Mouse (Mus musculus): ENCODE measurements around the gene 2310034G01Rik. TPM values are rescaled to one million over a fixed set of nuclear protein-coding genes. Genes with fewer than 3 reads are reported as not detected.

The 2310034G01Rik gene
- total RNA-seq, 2 experiments from 2014 or later: 0.94 to 1.2 TPM

DNA sequence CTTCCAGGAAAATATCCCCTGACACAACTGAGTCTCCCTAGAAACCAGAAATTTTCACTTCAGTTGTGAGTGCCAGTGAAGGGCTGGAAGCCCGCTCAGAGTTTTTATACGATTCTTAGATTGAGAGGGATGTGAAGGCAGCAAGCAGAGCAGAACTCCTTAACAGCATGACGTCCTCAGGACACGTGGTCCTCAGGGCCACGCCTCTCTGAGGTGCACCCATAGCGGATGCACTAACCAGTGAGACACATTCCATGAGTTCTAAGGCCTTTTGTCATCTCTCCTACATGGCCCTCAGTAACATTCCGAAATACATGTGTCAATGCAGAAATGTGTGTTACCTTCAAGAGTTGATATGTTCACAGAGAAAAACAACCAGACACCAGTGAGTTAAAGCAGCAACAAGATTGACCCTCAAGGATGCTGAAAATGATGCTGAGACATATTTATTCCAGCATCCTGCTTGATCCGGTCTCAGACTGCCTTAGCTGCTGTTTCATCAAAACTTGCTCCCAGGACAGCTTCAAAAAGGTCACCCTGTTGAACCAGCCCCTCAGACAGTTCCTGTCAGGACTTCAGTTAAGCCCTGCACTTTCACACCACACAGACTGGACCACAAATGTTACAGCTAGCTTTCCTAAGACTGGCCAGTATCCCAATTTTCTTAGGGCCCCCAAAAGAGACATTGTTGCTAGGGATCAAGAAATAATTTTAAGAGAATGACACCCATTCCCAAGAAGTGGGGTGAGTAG lies 49.6 kb downstream of the 2310034G01Rik start:
- no peak for DNase-seq (ENCODE audit: low spot score in 2 of 2)

Small RNA genes lying within 50 kb of the gene (microRNA-seq; reads per million reads assigned to microRNA genes)
- 2.5 to 24.6 reads per million in 2 experiments for gene Mir146b

Other genes with a start within 250 kb of the 2310034G01Rik start
- not detected for gene Elovl3, start 218.4 kb downstream of the 2310034G01Rik start, total RNA-seq (2021)
- not detected for gene Pitx3, start 202.0 kb downstream of the 2310034G01Rik start, total RNA-seq (2021)
- gene Gbf1, start 197.8 kb downstream of the 2310034G01Rik start, total RNA-seq (2021): 100 to 1,000 TPM in 1 of 2 experiments, 10 to 100 TPM in 1; 83.7 to 101 TPM
- 1 to 10 TPM; 2.3 to 2.6 TPM for gene Nfkb2, start 46.0 kb downstream of the 2310034G01Rik start, total RNA-seq (2021)
- gene Psd, start 23.1 kb downstream of the 2310034G01Rik start, total RNA-seq (2021): 100 to 1,000 TPM; 701 to 730 TPM
- gene Fbxl15, start 22.1 kb downstream of the 2310034G01Rik start, total RNA-seq (2021): 10 to 100 TPM; 32.4 to 32.9 TPM
- 100 to 1,000 TPM; 156 to 162 TPM for gene Cuedc2, start 11.6 kb downstream of the 2310034G01Rik start, total RNA-seq (2021)
- 10 to 100 TPM; 31.7 to 32.5 TPM for gene Mfsd13a, start 9.2 kb downstream of the 2310034G01Rik start, total RNA-seq (2021)
- gene Actr1a, start 45.4 kb upstream of the 2310034G01Rik start, total RNA-seq (2021): 100 to 1,000 TPM; 207 to 220 TPM
- gene Sufu, start 46.6 kb upstream of the 2310034G01Rik start, total RNA-seq (2021): 10 to 100 TPM; 21.1 to 23.8 TPM
- 100 to 1,000 TPM in 1 of 2 experiments, 10 to 100 TPM in 1; 98.9 to 110 TPM for gene Trim8, start 151.4 kb upstream of the 2310034G01Rik start, total RNA-seq (2021)
- 100 to 1,000 TPM; 111 to 121 TPM for gene Arl3, start 222.9 kb upstream of the 2310034G01Rik start, total RNA-seq (2021)
- 1 to 10 TPM; 8.2 to 8.3 TPM for gene Sfxn2, start 223.1 kb upstream of the 2310034G01Rik start, total RNA-seq (2021)
- gene Wbp1l, start 248.8 kb upstream of the 2310034G01Rik start, total RNA-seq (2021): 10 to 100 TPM; 39.8 to 41.8 TPM